Mouse (Mus musculus) ES-E14 (cell line): ENCODE data around the gene Pmf1.
"Not testable (repeated sequence)": the region's sequence is repeated elsewhere in the genome, so short reads cannot be mapped to it uniquely, and the experiment has no call there.

Experiments used
- MAFK ChIP-seq: IDR thresholded peaks from 2 replicates; pipeline ENCODE4 v1.6.1; 2014; ENCODE audit warnings: mild to moderate bottlenecking, low read depth, low read length, inconsistent platforms; ENCODE audit not compliant: insufficient read depth
- ZC3H11A ChIP-seq: IDR thresholded peaks from 2 replicates; pipeline ENCODE4 v1.6.1; 2012; ENCODE audit warnings: low read depth, mild to moderate bottlenecking, inconsistent platforms, low read length, borderline replicate concordance

- not testable (repeated sequence) for TF ChIP-seq MAFK, ZC3H11A
Measured at GRCm38 (mm10) chr3:88367517-88367916, 42.6 kb downstream of the Pmf1 start.
